Mouse (Mus musculus): ENCODE data around the gene Nfe2l2. TPM values are rescaled to one million over a fixed set of nuclear protein-coding genes. Genes with fewer than 3 reads are reported as not detected.
A peak's percentile ranks its signal among the peaks of the same experiment; 100 is the strongest.

Nfe2l2 gene
- polyA plus RNA-seq, 1 experiment, result 34.2 TPM

DNA sequence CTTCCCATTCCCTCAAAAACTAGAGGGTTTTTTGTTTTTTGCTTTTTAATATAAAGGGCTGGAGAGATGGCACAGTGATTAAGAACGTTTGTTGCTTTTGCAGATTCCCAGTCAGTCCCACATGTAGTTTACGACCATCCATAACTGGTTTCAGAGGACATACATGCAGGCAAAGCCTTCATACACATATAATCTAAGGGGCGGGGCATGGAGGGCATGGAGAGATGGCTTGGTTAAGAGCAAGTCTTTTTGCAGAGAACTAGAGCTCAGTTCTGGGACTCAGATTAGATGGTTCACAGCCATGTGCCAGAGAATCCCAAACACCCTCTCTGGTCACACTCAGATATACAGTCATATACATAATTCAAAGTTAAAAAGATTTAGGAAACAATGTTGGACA is 31.9 kb downstream of the Nfe2l2 start:
- Histone ChIP-seq H3K4me1 (peaks cover 28% of the 10 kb centered on the region), H3K9me3 (no peaks in the 10 kb centered on the region), H3K27me3 (replicated peaks) (no peaks in the 10 kb centered on the region), H3K4me3 (replicated peaks) (no peak overlapping the region), H3K36me3 (replicated peaks; ENCODE audit: low read length) (peaks cover 50% of the 10 kb centered on the region)
- TF ChIP-seq FLI1 (IDR thresholded peaks at IDR 0.05; ENCODE audit: low read length) (no peak), GATA1 (IDR thresholded peaks at IDR 0.05; ENCODE audit: borderline replicate concordance, low read length) (no peak)

DNA sequence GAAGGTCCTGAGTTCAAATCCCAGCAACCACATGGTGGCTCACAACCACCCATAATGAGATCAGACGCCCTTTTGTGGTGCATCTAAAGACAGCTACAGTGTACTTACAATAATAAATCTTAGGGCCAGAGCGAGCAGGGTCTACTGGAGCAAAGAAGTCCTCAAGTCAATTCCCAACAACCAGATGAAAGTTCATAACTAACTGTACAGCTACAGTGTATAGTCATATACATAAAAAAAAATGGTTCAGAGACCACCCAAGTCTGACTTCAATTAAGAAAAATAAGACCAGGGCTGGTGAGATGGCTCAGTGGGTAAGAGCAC is 33.1 kb downstream of the Nfe2l2 start:
- Histone ChIP-seq H3K4me3 (replicated peaks) (no peak overlapping the region), H3K27me3 (replicated peaks) (no peaks in the 10 kb centered on the region), H3K9me3 (no peaks in the 10 kb centered on the region), H3K36me3 (replicated peaks; ENCODE audit: low read length) (peaks cover 38% of the 10 kb centered on the region), H3K4me1 (peaks cover 18% of the 10 kb centered on the region)
- TF ChIP-seq FLI1 (IDR thresholded peaks at IDR 0.05; ENCODE audit: low read length) (no peak), GATA1 (IDR thresholded peaks at IDR 0.05; ENCODE audit: borderline replicate concordance, low read length) (no peak)

DNA sequence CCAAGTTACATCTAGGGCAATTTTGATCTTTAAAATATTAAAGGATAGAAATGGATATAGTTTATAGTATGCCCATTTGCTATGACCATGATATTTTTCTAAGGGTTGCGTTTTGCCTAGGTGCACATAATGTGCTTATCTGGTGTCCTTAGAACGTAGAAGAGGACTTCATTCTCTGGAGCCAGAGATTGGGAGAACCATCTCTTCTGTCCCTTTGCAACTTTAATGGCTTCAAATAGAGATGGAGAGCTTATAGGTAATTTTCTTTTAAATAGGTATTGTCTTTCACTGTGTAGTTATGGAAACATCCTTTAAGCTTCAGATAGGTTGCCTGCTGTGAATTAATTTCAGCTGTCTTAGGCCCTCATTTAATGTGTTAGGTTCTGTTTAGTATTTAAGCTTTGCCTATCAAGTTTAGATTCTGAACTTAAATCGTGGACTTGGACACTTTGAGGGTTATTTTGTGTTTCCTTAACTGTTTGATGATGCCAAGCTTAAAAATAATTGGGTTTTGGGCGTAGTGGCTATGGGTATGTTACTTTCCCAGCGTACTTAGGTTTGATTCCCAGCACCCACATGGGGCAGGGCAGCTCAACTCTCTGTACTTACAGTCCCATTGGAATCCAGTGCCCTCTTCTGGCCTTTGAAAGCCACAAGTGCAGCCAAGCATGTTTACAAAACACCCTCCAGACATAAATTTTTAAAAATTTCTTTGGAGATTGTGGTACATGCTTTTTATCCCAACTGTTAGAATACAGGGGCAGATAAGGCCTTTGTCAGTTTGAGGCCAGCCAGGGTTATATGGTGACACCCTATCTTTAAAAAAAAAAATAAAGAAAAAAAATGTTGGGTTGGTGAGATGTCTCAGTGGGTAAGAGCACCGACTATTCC is 33.8 kb downstream of the Nfe2l2 start:
- peaks cover 32% of the 10 kb centered on the region for H3K36me3 ChIP-seq (replicated peaks; ENCODE audit: low read length)
- H3K27me3 ChIP-seq (replicated peaks), result no peaks in the 10 kb centered on the region
- H3K4me1 ChIP-seq, result peaks cover 18% of the 10 kb centered on the region
- H3K4me3 ChIP-seq (replicated peaks), result no peak overlapping the region
- TF ChIP-seq GATA1 (IDR thresholded peaks at IDR 0.05; ENCODE audit: borderline replicate concordance, low read length), result no peak
- no peak for TF ChIP-seq FLI1 (IDR thresholded peaks at IDR 0.05; ENCODE audit: low read length)
- H3K9me3 ChIP-seq, result no peaks in the 10 kb centered on the region

DNA sequence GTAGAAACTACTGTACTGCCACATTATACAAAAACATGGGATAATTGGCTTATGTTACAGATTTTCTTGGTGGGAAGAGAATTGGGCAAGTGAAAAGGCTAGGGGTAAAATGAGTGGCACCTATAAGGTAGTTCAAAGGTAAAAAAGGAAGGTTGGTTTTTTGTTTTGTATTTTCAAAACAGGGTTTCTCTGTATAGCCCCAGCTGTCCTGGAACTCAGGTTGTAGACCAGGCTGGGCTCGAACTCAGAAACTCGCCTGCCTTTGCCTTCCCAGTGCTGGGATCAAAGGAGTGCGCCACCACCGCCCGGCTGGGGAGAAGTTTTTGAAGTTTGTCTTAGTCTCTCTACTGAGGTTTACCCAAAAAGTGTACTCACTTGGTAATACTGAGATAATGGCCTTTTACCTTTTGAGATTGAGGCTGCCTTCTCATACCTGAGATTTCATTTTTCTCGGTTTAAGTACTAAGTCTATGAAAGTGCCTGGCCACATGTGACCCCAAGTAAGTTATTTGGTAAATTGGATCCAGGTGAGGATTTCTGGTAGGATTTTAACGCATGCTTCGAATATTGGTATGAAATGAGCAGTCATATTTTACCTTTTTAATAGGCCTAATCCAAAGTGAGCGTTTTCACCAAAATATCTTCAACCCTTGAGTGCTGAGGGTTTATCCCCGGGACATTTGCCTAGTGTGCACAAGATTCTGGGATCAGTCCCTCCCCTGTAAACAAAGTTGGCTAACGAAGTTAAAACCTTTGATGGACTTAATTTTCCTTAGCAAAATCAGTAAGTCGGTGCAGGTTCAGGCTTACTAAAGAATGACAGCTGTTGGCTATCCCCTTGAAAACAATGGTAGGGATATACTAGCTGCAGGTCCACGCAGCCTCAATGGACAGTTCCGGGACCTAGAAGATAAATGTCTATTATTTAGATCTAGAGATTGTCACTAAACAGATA is 34.7 kb downstream of the Nfe2l2 start:
- peaks cover 28% of the 10 kb centered on the region for H3K36me3 ChIP-seq (replicated peaks; ENCODE audit: low read length)
- H3K4me3 ChIP-seq (replicated peaks), result no peak overlapping the region
- TF ChIP-seq GATA1 (IDR thresholded peaks at IDR 0.05; ENCODE audit: borderline replicate concordance, low read length) (no peak), FLI1 (IDR thresholded peaks at IDR 0.05; ENCODE audit: low read length) (no peak)
- no peaks in the 10 kb centered on the region for H3K27me3 ChIP-seq (replicated peaks)
- peaks cover 14% of the 10 kb centered on the region for H3K4me1 ChIP-seq
- no peaks in the 10 kb centered on the region for H3K9me3 ChIP-seq

DNA sequence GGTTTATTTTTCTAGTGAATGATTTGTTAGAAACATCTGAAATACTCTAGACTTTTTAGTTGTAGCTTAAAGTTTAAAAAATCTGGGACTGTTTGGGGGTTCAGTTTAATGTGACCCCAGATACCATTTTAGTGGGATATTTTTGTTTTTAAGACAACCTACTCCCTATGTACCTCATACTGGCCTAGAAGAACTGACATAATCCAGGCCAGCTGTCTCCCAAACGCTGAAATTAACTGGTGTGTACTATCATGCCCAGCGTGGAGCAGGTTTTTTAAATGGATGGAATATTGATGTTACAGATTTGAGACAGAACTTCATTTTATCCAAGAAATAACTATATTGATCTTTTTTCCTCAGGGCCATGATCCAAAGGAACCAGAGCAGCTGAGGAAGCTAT is 43.3 kb downstream of the Nfe2l2 start:
- H3K4me1 ChIP-seq, result peaks cover 25% of the 10 kb centered on the region
- TF ChIP-seq GATA1 (IDR thresholded peaks at IDR 0.05; ENCODE audit: borderline replicate concordance, low read length), result no peak
- no peak for TF ChIP-seq FLI1 (IDR thresholded peaks at IDR 0.05; ENCODE audit: low read length)
- H3K9me3 ChIP-seq, result no peaks in the 10 kb centered on the region
- no peaks in the 10 kb centered on the region for H3K27me3 ChIP-seq (replicated peaks)
- H3K4me3 ChIP-seq (replicated peaks), result peak overlapping the region; percentile 95
- H3K36me3 ChIP-seq (replicated peaks; ENCODE audit: low read length), result peaks cover 51% of the 10 kb centered on the region

DNA sequence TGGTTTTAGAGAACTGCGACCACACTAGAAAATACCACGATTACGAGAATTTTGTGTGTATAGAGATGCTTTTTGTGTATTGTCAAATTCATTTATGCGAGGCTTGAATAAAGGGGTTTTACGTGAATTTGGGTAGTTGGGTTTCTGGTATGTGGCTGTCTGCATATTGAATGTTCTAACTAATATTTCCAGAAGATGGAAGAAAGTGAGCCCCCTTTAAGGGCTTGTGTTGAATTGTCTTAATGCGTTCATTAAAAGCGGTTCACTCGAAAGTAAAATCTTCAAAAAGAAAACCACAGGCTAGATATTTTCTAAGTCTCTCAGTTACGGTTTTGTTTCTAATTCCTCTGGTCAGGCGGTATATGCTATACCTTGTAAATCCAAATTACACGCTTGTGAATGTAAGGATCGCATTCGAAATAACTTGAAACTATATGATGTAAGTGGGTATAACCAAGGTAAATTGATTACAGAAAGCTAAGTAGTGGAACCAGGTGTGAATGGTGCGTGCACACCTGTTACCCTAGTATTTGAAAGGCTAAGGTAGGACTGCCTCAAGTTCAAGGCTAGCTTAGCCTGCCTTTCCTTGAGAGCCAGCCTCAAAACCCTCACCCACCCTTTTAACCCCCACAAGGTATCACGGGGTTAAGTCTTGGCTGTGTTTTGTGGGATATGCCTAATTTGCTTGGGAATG is 44.0 kb downstream of the Nfe2l2 start:
- Histone ChIP-seq H3K4me3 (replicated peaks) (peak overlapping the region; percentile 95), H3K9me3 (no peaks in the 10 kb centered on the region), H3K27me3 (replicated peaks) (no peaks in the 10 kb centered on the region), H3K4me1 (peaks cover 31% of the 10 kb centered on the region), H3K36me3 (replicated peaks; ENCODE audit: low read length) (peaks cover 51% of the 10 kb centered on the region)
- TF ChIP-seq GATA1 (IDR thresholded peaks at IDR 0.05; ENCODE audit: borderline replicate concordance, low read length) (no peak), FLI1 (IDR thresholded peaks at IDR 0.05; ENCODE audit: low read length) (no peak)

DNA sequence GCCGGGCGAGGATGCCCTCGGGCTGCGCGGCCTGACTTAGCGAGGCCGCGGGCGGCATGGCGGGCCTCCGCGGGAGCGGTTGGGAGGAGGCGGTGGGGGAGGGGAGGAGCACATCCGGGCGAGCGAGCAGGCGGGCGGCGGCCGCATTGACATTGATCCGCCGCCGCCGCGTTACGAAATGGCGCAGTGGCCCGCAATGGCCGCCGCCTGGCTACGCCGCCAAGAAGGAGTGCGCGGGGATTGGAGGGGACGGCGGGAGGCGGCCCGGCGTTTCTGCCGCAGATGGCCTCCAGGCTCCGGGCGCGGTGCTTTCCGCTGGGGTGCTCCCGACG is 44.8 kb downstream of the Nfe2l2 start:
- H3K4me3 ChIP-seq (replicated peaks), result peak overlapping the region; percentile 95
- H3K4me1 ChIP-seq, result peaks cover 35% of the 10 kb centered on the region
- TF ChIP-seq FLI1 (IDR thresholded peaks at IDR 0.05; ENCODE audit: low read length) (no peak), GATA1 (IDR thresholded peaks at IDR 0.05; ENCODE audit: borderline replicate concordance, low read length) (no peak)
- H3K9me3 ChIP-seq, result no peaks in the 10 kb centered on the region
- peaks cover 44% of the 10 kb centered on the region for H3K36me3 ChIP-seq (replicated peaks; ENCODE audit: low read length)
- H3K27me3 ChIP-seq (replicated peaks), result no peaks in the 10 kb centered on the region

DNA sequence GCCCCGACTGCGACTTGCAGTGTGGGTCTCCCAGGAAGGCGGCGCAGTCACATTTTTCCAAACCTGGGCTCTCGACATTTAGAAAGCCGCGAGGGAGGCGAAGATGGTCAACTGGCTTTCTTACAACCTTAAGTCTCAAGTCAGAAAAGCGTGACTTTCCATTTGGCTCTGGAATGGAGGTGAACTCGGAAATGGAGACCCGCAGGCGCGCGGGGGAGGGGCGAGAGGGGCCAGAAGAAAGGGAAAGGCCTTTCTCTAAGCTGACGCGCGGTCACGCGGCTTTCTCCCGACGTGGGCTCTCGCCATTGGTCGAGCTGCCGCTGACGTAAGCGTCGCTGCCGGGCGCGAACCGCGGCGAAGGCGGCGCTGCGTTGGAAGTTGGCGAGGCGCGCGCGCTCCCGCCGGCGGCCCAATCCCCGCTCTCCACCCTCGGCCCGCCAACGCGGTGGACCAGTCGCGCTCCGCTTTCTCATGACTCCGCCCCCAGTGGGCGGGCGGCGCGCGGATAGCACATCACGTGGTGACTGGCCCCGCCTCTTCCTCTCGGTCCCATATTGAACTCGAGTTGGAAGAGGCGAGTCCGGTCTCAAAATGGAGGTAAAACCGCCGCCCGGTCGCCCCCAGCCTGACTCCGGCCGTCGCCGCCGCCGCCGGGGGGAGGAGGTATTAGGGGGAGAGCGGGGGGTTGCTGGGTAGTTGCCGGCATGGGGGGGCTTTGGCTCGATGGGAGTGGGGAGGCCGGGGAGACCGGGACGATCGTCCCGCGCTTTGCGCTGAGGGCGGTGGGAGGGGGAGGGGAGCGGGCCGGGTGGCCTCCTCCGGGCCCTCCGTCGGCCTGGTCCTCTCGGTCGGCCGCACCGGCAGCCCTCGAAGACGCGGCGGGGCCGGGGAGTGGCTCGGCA is 45.5 kb downstream of the Nfe2l2 start, which contains the start of gene Hnrnpa3:
TSS of gene Hnrnpa3 (plus strand) at position 535 of the 902 bp plus-strand sequence.
- Histone ChIP-seq H3K27me3 (replicated peaks) (no peaks in the 10 kb centered on the region), H3K9me3 (no peaks in the 10 kb centered on the region), H3K4me1 (peaks cover 35% of the 10 kb centered on the region), H3K4me3 (replicated peaks) (peak within 1 kb of the TSS; percentile 95), H3K36me3 (replicated peaks; ENCODE audit: low read length) (peaks cover 38% of the 10 kb centered on the region)
- TF ChIP-seq FLI1 (IDR thresholded peaks at IDR 0.05; ENCODE audit: low read length) (peak; percentile 27; the same call in 1 of the 2 replicates), GATA1 (IDR thresholded peaks at IDR 0.05; ENCODE audit: borderline replicate concordance, low read length) (no peak)
